Mouse (Mus musculus): ENCODE data around the gene Prpmp5. TPM values are rescaled to one million over a fixed set of nuclear protein-coding genes. Genes with fewer than 3 reads are reported as not detected.
"Not testable (repeated sequence)": the region's sequence is repeated elsewhere in the genome, so short reads cannot be mapped to it uniquely, and the experiment has no call there.

Gene Prpmp5
- not detected in 2 replicates for polyA plus RNA-seq (2015; fragmentation: Nextera tagmentation; extraction: Ambion mirVana)

DNA sequence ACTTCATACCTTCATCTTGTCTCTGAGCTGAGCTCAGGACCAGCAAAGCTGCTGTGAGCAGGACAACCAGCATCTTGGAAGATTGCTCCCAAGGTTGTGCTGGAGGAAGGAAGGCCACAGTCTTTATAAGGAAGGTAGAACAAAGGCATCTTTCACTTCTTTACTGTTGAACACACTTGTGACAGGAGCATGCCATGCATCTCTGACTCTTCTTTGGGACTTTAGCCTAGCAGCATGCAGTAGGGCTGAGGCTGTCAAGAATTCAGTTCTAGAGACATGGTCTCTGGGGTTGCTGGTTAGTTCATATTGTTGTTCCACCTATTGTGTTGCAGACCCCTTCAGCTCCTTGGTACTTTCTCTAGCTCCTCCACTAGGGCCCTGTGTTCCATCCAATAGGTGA lies at the start of gene Prpmp5:
Gene Prpmp5, minus strand, starts transcription at position 101 of the 400 bp plus-strand sequence.
- not testable (repeated sequence) for H3K27me3 ChIP-seq; H3K4me2 ChIP-seq; H3K27ac ChIP-seq; ATAC-seq; H3K4me1 ChIP-seq; H3K36me3 ChIP-seq (ENCODE audit: poor library complexity, severe bottlenecking); H3K4me3 ChIP-seq; H3K9ac ChIP-seq
- peaks cover 13% of the 10 kb centered on the region for H3K9me3 ChIP-seq (replicated peaks)

GRCm38 (mm10) chr6:132364034-132364433 lies 49.5 kb upstream of the Prpmp5 start, which contains the start of gene Gm8882:
TSS of gene Gm8882 (minus strand) at chr6:132364134.
- not testable (repeated sequence) for ATAC-seq, H3K9ac ChIP-seq

More at GRCm38 (mm10) chr6:132364034-132364433, 49.5 kb upstream of the Prpmp5 start, which contains the start of gene Gm8882:
- 87% methylated on average over 1 of the region's 1 CpGs for WGBS
- H3K27ac ChIP-seq; H3K36me3 ChIP-seq (ENCODE audit: poor library complexity, severe bottlenecking); H3K4me1 ChIP-seq; H3K27me3 ChIP-seq; H3K4me2 ChIP-seq; H3K9me3 ChIP-seq (replicated peaks); H3K4me3 ChIP-seq: not testable (repeated sequence)

Other genes starting within 250 kb of the Prpmp5 start
- not detected in 2 replicates for gene Prb1, start 104.2 kb downstream of the Prpmp5 start, polyA plus RNA-seq (2015; fragmentation: Nextera tagmentation; extraction: Ambion mirVana)
- gene Gm8882, start 49.4 kb upstream of the Prpmp5 start, polyA plus RNA-seq (2015; fragmentation: Nextera tagmentation; extraction: Ambion mirVana) = not detected in 2 replicates

All from forebrain, embryonic 13.5 days (tissue).